Mouse (Mus musculus) liver, postnatal 0 days (tissue): Measurements from ENCODE around the gene Zfp952. TPM values are rescaled to one million over a fixed set of nuclear protein-coding genes. Genes with fewer than 3 reads are reported as not detected.

Source experiments
- ATAC-seq: fragments of 200-750 bp; cut with Nextera tagmentation; 2 replicates; pipeline ENCODE4 v1.8.0; 2017; ENCODE audit warnings: mild to moderate bottlenecking, moderate library complexity
- DNase-seq: peaks from one replicate; pipeline ENCODE4 v3.0.0-alpha.2; 2016
- H3K27ac ChIP-seq: fragments of 300-500 bp; sonication (generic); 2 replicates; pipeline ENCODE4 v1.5.1; 2014; ENCODE audit warnings: antibody characterized with exemption, moderate library complexity, mild to moderate bottlenecking, low read depth
- H3K27me3 ChIP-seq: fragments of 300-500 bp; sonication (generic); 2 replicates; pipeline ENCODE4 v1.6.1; 2014; ENCODE audit warnings: low read length, control low read depth, mixed read lengths; ENCODE audit not compliant: insufficient read depth
- H3K36me3 ChIP-seq: fragments of 300-500 bp; sonication (generic); replicated peaks from 2 replicates; pipeline ENCODE4 v1.6.1; 2014; ENCODE audit warnings: mild to moderate bottlenecking, control low read depth, low read length, moderate library complexity, mixed read lengths; ENCODE audit not compliant: insufficient read depth
- H3K4me1 ChIP-seq: fragments of 300-500 bp; sonication (generic); 2 replicates; pipeline ENCODE4 v1.6.1; 2014; ENCODE audit warnings: antibody characterized with exemption, mild to moderate bottlenecking, control low read depth; ENCODE audit not compliant: insufficient read depth
- H3K4me2 ChIP-seq: fragments of 300-500 bp; sonication (generic); 2 replicates; pipeline ENCODE4 v1.6.1; 2014; ENCODE audit warnings: low read depth, mild to moderate bottlenecking, low read length, moderate library complexity, mixed read lengths
- H3K4me3 ChIP-seq: fragments of 300-500 bp; sonication (generic); 2 replicates; pipeline ENCODE4 v1.5.1; 2014; ENCODE audit warnings: low read depth, low read length
- H3K9ac ChIP-seq: fragments of 300-500 bp; sonication (generic); replicated peaks from 2 replicates; pipeline ENCODE4 v1.6.1; 2014; ENCODE audit warnings: mild to moderate bottlenecking, moderate library complexity
- H3K9me3 ChIP-seq: fragments of 300-500 bp; sonication (generic); 2 replicates; pipeline ENCODE4 v1.6.1; 2016; ENCODE audit warnings: mild to moderate bottlenecking, control low read depth, low read length, mixed read lengths
- CTCF ChIP-seq: sonication (generic); IDR thresholded peaks from 2 replicates; pipeline ENCODE4 v1.5.1; 2016; ENCODE audit warnings: antibody characterized with exemption, low read depth
- EP300 ChIP-seq: IDR thresholded peaks from 2 replicates; pipeline ENCODE4 v1.6.1; 2016; ENCODE audit warnings: antibody characterized with exemption, low read depth, mild to moderate bottlenecking
- WGBS: fragments of 180-500 bp; shearing (Covaris S2); extraction: QIAGEN DNeasy Blood & Tissue Kit; methylation state at CpG from one replicate; pipeline ENCODE4 v1.1.7; 2014; ENCODE audit not compliant: insufficient replicate concordance; 5-methylcytosine and 5-hydroxymethylcytosine counted together
- polyA plus RNA-seq: library from polyadenylated mRNA; unstranded; fragments of >200 nt; fragmentation: Nextera tagmentation; extraction: Ambion mirVana; gene quantifications from 2 replicates; pipeline ENCODE4 v1.2.1, GENCODE M21; 2015

Zfp952 gene
- polyA plus RNA-seq, 1 experiment from 2014 or later = 2.7 TPM

GRCm38 (mm10) chr17:32951006-32951405 is 41.9 kb upstream of the Zfp952 start:
- Histone ChIP-seq H3K4me1 (peaks cover 17% of the 10 kb centered on the region), H3K9me3 (no peaks in the 10 kb centered on the region), H3K4me2 (no peak overlapping the region), H3K4me3 (no peak overlapping the region), H3K36me3 (no peaks in the 10 kb centered on the region), H3K9ac (no peak overlapping the region), H3K27ac (no peak overlapping the region), H3K27me3 (no peaks in the 10 kb centered on the region)
- ATAC-seq = no peak
- DNase-seq = no peak
- no peak for TF ChIP-seq CTCF
- TF ChIP-seq EP300 = no peak
- WGBS = 62% methylated on average over 11 of the region's 11 CpGs

DNA sequence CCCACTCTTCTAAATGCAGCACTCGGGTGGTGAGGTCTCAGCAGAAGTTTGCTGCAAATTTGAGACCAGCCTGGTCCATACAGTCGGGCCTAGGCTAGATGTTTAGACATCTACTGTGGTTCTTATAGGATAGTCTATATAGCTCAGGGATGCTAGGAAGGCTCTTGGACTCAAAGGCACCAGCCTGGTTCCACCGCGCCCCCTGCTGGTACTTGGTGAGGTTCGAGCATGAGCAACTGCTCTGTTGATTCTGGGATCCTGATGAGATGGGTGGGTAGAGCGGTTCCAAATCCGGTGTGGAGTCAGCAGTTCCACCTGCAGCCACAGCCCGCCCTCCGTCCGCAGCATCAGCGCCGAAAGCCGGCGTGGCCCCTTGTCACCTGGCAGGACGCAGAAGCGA is 41.5 kb upstream of the Zfp952 start:
- H3K9me3 ChIP-seq = no peaks in the 10 kb centered on the region
- H3K9ac ChIP-seq = no peak overlapping the region
- peaks cover 13% of the 10 kb centered on the region for H3K4me1 ChIP-seq
- no peak overlapping the region for H3K4me2 ChIP-seq
- ATAC-seq (no peak), DNase-seq (peak; percentile 87)
- no peaks in the 10 kb centered on the region for H3K27me3 ChIP-seq
- H3K4me3 ChIP-seq = no peak overlapping the region
- TF ChIP-seq CTCF (peak; percentile 89), EP300 (no peak)
- no peak overlapping the region for H3K27ac ChIP-seq
- WGBS = 22% methylated on average over 16 of the region's 16 CpGs
- no peaks in the 10 kb centered on the region for H3K36me3 ChIP-seq

DNA sequence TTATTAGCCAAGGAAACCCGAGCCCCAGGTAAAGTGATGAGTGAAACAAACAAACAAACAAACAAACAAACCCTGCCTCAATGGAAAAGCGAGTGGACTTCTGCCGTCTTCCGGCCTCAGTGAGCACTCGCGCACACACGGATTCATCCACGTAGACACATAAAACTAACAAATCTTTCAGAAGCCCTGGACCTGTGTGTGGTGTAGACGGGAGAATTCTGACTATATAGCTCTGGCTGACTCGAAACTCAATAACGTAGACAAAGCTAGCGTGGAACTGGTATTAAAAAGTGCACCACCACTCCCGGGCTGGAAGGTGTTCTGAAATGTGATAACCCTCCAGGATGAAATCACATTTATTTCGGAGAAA is 27.7 kb upstream of the Zfp952 start:
- Histone ChIP-seq H3K9me3 (no peaks in the 10 kb centered on the region), H3K4me3 (peak overlapping the region; percentile 86), H3K36me3 (no peaks in the 10 kb centered on the region), H3K4me2 (peak overlapping the region; percentile 94), H3K9ac (peak overlapping the region; percentile 72), H3K27ac (peak overlapping the region; percentile 96), H3K27me3 (no peaks in the 10 kb centered on the region), H3K4me1 (peaks cover 18% of the 10 kb centered on the region)
- TF ChIP-seq CTCF (no peak), EP300 (no peak)
- under 1% methylated on average over 14 of the region's 14 CpGs for WGBS
- DNase-seq = peak; percentile 24
- no peak; the same call in 1 of the 2 replicates for ATAC-seq

- peak; percentile 91 for DNase-seq
- Histone ChIP-seq H3K27ac (peak within 1 kb of the TSS; percentile 96), H3K36me3 (no peaks in the 10 kb centered on the region), H3K9me3 (no peaks in the 10 kb centered on the region), H3K27me3 (no peaks in the 10 kb centered on the region), H3K4me1 (peaks cover 18% of the 10 kb centered on the region), H3K9ac (peak within 1 kb of the TSS; percentile 72), H3K4me3 (peak within 1 kb of the TSS; percentile 86), H3K4me2 (peak within 1 kb of the TSS; percentile 94)
- peak; percentile 98 for ATAC-seq
- WGBS = under 1% methylated on average over 33 of the region's 33 CpGs
- TF ChIP-seq CTCF = no peak
- TF ChIP-seq EP300 = peak; percentile 75
Observed at GRCm38 (mm10) chr17:32965623-32966290, 27.2 kb upstream of the Zfp952 start, which contains the start of gene Zfp472. Gene Zfp472 (plus strand): TSS chr17:32965814.

DNA sequence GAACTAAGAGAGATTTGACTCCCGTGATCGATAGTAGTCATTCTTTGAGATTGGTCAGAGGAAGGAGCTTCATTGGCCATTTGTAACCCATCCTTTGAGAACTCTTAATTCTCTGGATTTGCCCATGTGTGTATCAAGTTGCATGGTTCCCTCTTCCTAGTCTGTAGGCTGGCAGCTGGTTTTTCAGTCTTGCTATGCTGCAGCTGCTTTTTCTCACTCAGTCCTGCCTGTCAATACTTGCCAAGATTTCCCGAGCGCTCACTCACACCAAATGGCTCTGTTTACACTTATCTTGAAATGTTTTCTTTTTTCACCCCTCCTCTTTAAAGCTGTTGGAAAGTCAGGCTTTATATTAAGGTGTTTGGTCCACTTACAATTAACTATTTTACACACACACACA is 11.6 kb upstream of the Zfp952 start:
- TF ChIP-seq CTCF = no peak
- no peak for TF ChIP-seq EP300
- H3K9me3 ChIP-seq = no peaks in the 10 kb centered on the region
- no peak for ATAC-seq
- H3K27me3 ChIP-seq = no peaks in the 10 kb centered on the region
- no peak overlapping the region for H3K4me3 ChIP-seq
- H3K4me1 ChIP-seq = no peaks in the 10 kb centered on the region
- H3K27ac ChIP-seq = no peak overlapping the region
- peaks cover 29% of the 10 kb centered on the region for H3K36me3 ChIP-seq
- H3K9ac ChIP-seq = no peak overlapping the region
- DNase-seq = no peak
- H3K4me2 ChIP-seq = no peak overlapping the region
- 90% methylated on average over 4 of the region's 4 CpGs for WGBS

DNA sequence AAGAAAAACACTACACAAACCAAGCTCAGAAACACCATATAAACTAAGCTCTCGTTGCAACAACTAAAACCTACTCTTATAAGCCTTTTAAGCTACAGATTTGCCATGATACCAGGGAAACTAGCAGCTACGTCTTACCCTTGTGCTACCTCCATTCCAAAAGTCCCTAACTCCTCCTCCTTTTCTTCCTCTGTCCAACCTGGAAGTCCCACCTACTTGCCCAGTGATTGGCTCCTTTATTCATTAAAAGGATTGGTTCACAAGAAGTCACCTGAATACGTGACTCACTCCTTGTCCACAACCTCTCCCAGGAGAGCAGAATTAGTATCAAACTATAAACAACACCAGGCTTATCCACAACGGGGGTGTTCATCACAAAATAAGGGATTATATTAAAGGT is 6.6 kb upstream of the Zfp952 start:
- WGBS = 64% methylated on average over 4 of the region's 4 CpGs
- no peak overlapping the region for H3K4me3 ChIP-seq
- DNase-seq (no peak), ATAC-seq (no peak)
- H3K9ac ChIP-seq = no peak overlapping the region
- H3K36me3 ChIP-seq = no peaks in the 10 kb centered on the region
- H3K9me3 ChIP-seq = no peaks in the 10 kb centered on the region
- H3K27ac ChIP-seq = no peak overlapping the region
- H3K4me1 ChIP-seq = no peaks in the 10 kb centered on the region
- no peak overlapping the region for H3K4me2 ChIP-seq
- no peaks in the 10 kb centered on the region for H3K27me3 ChIP-seq
- TF ChIP-seq CTCF (no peak), EP300 (no peak)
